Mouse (Mus musculus) forebrain, embryonic 11.5 days (tissue): ENCODE measurements at regions not wholly inside any gene's neighbourhood (a gene's known extent, or its start where the extent isn't known, plus 50 kb on each side); places are given as distances from the start of the nearest gene placed in this dataset.

ENCODE experiments used
- ATAC-seq: fragments of 200-750 bp; cut with Nextera tagmentation; replicated peaks from 2 replicates; pipeline ENCODE4 v1.8.0; 2017; ENCODE audit warnings: moderate TSS enrichment; ENCODE audit not compliant: low FRiP score
- DNase-seq: peaks from one replicate; pipeline ENCODE4 v3.0.0-alpha.2; 2017; ENCODE audit warnings: low spot score
- H3K27ac ChIP-seq: fragments of 300-500 bp; sonication (generic); 2 replicates; pipeline ENCODE4 v1.5.1; 2014; ENCODE audit warnings: low read depth, low read length
- H3K27me3 ChIP-seq: fragments of 300-500 bp; sonication (generic); 2 replicates; pipeline ENCODE4 v1.6.1; 2014; ENCODE audit warnings: mild to moderate bottlenecking, low read length, mixed read lengths; ENCODE audit not compliant: control insufficient read depth, insufficient read depth
- H3K36me3 ChIP-seq: fragments of 300-500 bp; sonication (generic); 2 replicates; pipeline ENCODE4 v1.6.1; 2014; ENCODE audit warnings: mild to moderate bottlenecking, low read length, moderate library complexity, mixed read lengths; ENCODE audit not compliant: control insufficient read depth, insufficient read depth
- H3K4me1 ChIP-seq: fragments of 300-500 bp; sonication (generic); replicated peaks from 2 replicates; pipeline ENCODE4 v1.6.1; 2014; ENCODE audit warnings: low read length, mixed read lengths; ENCODE audit not compliant: control insufficient read depth, insufficient read depth
- H3K4me2 ChIP-seq: fragments of 300-500 bp; sonication (generic); 2 replicates; pipeline ENCODE4 v1.6.1; 2014; ENCODE audit warnings: low read depth, mild to moderate bottlenecking, low read length, moderate library complexity, mixed read lengths; ENCODE audit not compliant: severe bottlenecking
- H3K4me3 ChIP-seq: fragments of 300-500 bp; sonication (generic); 2 replicates; pipeline ENCODE4 v1.5.1; 2014; ENCODE audit warnings: low read depth, low read length
- H3K9ac ChIP-seq: fragments of 300-500 bp; sonication (generic); 2 replicates; pipeline ENCODE4 v1.6.1; 2014; ENCODE audit warnings: low read length
- H3K9me3 ChIP-seq: fragments of 300-500 bp; sonication (generic); 2 replicates; pipeline ENCODE4 v1.6.1; 2016; ENCODE audit warnings: low read length, mixed read lengths; ENCODE audit not compliant: control insufficient read depth
- WGBS: fragments of 180-500 bp; shearing (Covaris S2); extraction: QIAGEN DNeasy Blood & Tissue Kit; methylation state at CpG from one replicate; pipeline ENCODE4 v1.1.7; 2014; 5-methylcytosine and 5-hydroxymethylcytosine counted together

DNA sequence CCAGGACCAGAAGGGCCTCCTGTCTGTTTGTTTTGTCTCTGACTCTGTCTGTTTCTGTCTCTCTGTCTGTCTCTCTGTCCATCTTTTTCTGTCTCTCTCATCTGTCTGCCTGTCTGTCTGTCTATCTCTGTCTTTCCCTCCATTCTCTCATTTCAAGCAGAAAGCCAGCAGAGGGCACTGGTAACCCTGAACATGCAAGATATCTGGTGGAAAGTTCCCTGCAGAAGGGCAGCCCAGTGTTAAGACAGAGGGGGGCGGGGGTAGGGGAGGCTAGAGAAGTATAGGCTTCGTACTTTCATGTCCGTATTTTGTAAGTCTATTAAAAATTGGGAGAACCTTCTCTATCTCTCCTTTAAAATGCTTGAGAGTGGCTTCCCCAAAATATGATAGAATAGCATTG is 370.4 kb upstream of the Nr5a2 start:
- Histone ChIP-seq H3K4me1 (no peaks in the 10 kb centered on the region), H3K27me3 (no peaks in the 10 kb centered on the region), H3K4me2 (no peak overlapping the region), H3K36me3 (no peaks in the 10 kb centered on the region), H3K4me3 (no peak overlapping the region), H3K27ac (no peak overlapping the region), H3K9ac (no peak overlapping the region), H3K9me3 (no peaks in the 10 kb centered on the region)
- DNase-seq = peak; percentile 60
- 0 out of 2 replicates have a peak, but pooled peaks have one; percentile 56 for ATAC-seq
- 46% methylated on average over 3 of the region's 3 CpGs for WGBS

DNA sequence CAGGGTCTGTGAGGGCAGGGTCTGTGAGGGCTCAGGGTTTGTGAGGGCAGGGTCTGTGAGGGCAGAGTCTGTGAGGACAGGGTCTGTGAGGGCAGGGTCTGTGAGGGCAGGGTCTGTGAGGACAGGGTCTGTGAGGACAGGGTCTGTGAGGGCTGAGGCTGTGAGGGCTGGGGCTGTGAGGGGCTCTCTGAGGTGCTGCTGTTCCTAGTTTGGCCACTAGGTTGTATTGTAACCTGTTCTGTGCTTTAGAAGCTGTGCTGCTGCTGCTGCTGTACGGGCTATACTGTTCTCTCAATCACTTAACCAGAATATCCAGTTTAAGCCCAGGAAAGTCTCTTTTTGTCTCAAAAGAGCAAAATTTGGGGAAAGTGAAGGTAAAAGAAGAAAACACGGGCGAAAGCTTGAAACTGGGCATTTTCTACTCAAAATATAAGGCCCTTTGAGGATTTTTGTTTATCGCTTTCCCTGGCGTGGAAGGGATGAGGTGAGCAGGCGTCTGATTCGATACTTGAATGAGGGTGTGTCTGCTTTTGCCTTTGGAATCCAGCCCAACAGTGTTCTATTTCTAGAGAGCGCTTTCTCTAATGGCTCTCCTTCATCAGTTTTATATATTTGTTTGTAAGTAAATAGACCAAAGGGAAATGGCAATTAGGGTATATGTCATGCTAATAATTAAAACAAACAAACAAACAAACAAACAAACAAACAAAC is 363.8 kb upstream of the Nr5a2 start:
- 39% methylated on average over 8 of the region's 8 CpGs for WGBS

DNA sequence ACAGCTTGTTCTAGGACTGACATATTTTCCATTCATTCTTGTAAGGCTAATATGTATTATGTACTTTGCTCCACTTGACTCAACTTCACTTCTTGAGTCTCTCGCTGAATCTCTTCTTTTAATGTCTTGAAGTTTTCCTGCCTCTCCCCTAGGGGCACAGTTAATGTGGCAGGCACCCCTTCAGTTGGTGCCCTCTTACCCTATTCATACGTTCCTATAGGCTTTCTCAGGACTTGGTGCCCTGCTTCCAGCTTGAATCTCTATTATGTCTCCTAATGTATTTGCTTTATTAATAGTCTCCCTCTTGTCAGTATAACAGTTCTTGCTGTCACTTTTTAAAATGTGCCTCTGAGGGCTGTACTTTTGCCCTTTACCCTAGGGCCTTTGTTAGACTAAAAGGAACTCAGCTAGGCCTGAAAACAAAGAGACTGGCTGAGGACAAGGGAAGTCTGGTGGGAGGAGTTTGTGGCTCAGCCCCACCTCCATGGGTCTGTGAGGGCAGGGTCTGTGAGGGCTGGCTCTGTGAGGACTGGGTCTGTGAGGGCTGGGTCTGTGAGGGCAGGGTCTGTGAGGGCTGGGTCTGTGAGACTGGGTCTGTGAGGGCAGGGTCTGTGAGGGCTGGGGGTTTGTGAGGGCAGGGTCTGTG is 362.9 kb upstream of the Nr5a2 start:
- no peak overlapping the region for H3K4me2 ChIP-seq
- WGBS = 23% methylated on average over 2 of the region's 2 CpGs
- 0 out of 2 replicates have a peak overlapping the region, but pooled peaks have one; percentile 18 for H3K27ac ChIP-seq
- H3K9ac ChIP-seq = no peak overlapping the region
- H3K36me3 ChIP-seq = no peaks in the 10 kb centered on the region
- ATAC-seq = peak; percentile 87
- no peaks in the 10 kb centered on the region; the same call in 1 of the 2 replicates for H3K4me1 ChIP-seq
- H3K4me3 ChIP-seq = no peak overlapping the region
- no peaks in the 10 kb centered on the region for H3K27me3 ChIP-seq
- DNase-seq = peak; percentile 80
- H3K9me3 ChIP-seq = no peaks in the 10 kb centered on the region

More for the DNA sequence above, 363.8 kb upstream of the Nr5a2 start:
- ATAC-seq (peak; percentile 93), DNase-seq (peak; percentile 79)
- Histone ChIP-seq H3K4me2 (no peak overlapping the region), H3K36me3 (no peaks in the 10 kb centered on the region), H3K4me3 (no peak overlapping the region), H3K9me3 (no peaks in the 10 kb centered on the region), H3K27me3 (no peaks in the 10 kb centered on the region), H3K9ac (no peak overlapping the region), H3K27ac (no peak overlapping the region), H3K4me1 (no peaks in the 10 kb centered on the region; the same call in 1 of the 2 replicates)

DNA sequence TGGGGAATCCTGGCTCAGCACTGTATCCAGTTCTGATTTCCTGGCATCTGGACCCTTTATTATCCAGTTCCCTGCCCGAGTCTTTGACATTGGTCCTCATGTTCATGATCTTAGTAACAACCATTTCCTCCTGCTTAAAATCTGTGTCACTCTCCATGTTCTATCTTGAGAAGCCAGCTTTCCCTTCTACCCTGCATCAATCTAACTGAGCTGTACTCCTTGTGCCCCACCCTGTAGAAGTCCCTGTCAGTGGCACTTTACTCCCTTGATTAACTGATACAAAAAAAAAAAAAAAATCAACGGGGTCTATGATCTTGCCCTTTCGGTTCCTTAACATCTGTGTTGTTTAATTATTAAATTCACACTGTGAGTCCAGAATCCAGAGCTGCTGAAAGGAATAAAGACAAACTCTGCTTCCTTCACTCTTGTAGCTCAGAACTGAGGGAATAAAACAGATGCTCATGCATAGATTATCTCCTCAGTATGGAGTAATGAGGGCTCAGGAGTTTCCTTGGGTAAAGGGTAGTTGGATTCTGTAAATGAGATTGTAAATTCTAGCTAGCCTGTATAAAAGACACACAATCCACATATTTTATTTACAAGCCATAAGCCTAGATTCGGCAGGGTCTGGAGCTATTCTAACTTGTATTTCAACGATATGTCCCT is 342.6 kb upstream of the Nr5a2 start:
- Histone ChIP-seq H3K9me3 (no peaks in the 10 kb centered on the region), H3K27ac (no peak overlapping the region), H3K36me3 (no peaks in the 10 kb centered on the region), H3K4me3 (no peak overlapping the region), H3K4me2 (no peak overlapping the region), H3K4me1 (no peaks in the 10 kb centered on the region), H3K27me3 (no peaks in the 10 kb centered on the region), H3K9ac (no peak overlapping the region)
- DNase-seq = no peak
- ATAC-seq = no peak
- 88% methylated on average over 5 of the region's 5 CpGs for WGBS

DNA sequence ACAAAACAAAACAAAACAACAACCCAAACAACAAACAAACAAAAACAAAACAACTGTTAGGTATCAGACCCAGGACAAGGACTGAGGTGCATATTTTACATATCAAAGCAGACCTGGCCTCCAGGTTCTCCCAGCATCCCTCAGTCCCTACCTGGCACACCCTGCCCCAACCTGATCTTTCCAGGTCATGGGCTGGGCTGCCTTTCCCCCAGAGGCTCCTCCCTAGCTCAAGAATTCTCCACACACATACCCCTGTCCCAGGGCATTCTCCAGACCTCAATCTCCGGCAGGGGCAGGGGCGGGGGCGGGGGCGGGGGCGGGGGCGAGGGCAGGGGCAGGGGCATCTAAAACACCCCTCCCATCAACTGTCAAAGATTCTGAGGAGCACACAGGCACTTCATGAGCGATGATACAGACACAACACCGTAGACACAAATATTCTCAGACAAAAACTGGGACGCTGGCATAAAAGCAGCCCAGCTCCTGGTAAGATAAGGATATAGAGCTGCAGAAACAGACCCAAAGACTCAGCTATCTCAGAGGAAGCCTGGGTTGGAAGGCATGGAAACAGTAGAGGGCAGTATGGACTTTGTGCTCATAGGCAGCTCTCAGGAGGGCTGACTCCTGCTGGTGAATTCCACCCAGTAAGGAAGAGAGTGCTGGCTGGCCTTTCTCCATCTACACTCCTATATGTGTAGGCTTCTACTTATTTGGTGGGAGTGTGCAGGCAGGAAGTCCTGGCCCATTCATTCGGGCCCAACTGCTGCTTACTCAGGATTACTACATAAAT is 337.7 kb upstream of the Nr5a2 start:
- WGBS = 67% methylated on average over 10 of the region's 10 CpGs
- Histone ChIP-seq H3K9ac (no peak overlapping the region), H3K36me3 (no peaks in the 10 kb centered on the region), H3K4me1 (no peaks in the 10 kb centered on the region), H3K4me3 (no peak overlapping the region), H3K27ac (no peak overlapping the region), H3K9me3 (no peaks in the 10 kb centered on the region), H3K27me3 (no peaks in the 10 kb centered on the region), H3K4me2 (no peak overlapping the region)
- no peak for ATAC-seq
- DNase-seq = no peak

DNA sequence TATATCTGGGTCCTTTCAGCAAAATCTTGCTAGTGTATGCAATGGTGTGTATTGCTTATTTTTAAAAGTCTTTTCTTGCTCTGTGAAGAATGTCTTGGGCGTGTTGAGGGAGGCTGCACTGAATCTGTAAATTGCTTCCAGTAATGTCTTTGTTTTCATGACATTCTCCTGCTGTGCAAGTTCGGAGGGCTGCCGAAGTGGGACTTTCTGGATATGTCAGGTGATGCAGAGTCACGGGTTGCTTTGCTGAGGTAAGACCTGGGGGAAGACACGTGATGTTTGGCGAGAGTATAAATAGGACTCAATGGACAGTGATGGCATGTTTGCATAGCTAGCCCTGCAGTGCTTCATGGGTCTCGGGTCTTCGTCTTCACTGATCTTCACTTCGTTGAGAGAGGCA is 329.2 kb upstream of the Nr5a2 start:
- 85% methylated on average over 9 of the region's 9 CpGs for WGBS
- ATAC-seq (no peak), DNase-seq (no peak)
- Histone ChIP-seq H3K4me1 (no peaks in the 10 kb centered on the region), H3K36me3 (no peaks in the 10 kb centered on the region), H3K27me3 (no peaks in the 10 kb centered on the region), H3K4me3 (no peak overlapping the region), H3K27ac (no peak overlapping the region), H3K4me2 (no peak overlapping the region), H3K9me3 (no peaks in the 10 kb centered on the region), H3K9ac (no peak overlapping the region)

DNA sequence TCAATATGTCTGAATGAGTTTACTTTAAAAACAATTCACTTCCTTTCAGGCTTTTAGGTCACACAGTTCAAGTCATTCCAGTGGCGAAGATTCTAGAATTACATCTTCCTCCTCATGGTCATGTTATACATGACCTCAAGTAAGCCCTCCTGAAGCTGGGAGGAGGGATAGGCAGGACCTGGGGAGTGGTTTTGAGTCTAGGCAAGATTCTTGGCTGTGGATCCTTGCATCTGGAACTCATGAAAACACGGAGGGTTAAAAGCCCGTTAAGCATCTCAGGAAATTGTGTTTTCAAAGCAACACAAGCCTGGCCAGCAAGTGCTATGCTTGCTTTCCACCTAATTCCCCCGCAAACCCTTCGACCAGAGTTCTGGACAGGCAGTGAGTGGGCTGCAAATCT is 323.0 kb upstream of the Nr5a2 start:
- Histone ChIP-seq H3K27me3 (no peaks in the 10 kb centered on the region), H3K4me1 (no peaks in the 10 kb centered on the region), H3K4me2 (no peak overlapping the region), H3K4me3 (no peak overlapping the region), H3K9me3 (no peaks in the 10 kb centered on the region), H3K36me3 (no peaks in the 10 kb centered on the region), H3K27ac (no peak overlapping the region), H3K9ac (no peak overlapping the region)
- ATAC-seq (no peak), DNase-seq (no peak)
- WGBS = 85% methylated on average over 5 of the region's 5 CpGs

DNA sequence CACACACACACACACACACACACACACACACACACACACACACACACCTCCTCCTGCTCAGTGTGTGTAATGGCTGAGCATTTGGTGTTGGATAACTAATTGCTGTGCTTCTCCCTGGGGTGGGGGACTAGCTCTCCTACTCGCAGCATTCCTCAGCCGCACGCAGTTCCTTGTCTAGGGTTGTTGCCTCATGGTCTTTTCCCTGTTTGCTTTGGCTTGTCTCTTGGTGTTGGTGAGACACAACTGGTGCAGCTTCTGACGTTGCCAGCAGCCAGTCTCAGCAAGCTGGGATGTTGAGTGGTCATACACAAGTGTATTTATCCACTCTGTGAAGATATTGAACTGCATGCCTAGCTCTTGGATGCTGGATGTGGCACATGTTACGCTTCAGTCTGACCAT is 322.2 kb upstream of the Nr5a2 start:
- no peaks in the 10 kb centered on the region for H3K9me3 ChIP-seq
- no peak overlapping the region for H3K4me2 ChIP-seq
- H3K4me3 ChIP-seq = no peak overlapping the region
- H3K4me1 ChIP-seq = no peaks in the 10 kb centered on the region
- ATAC-seq (no peak), DNase-seq (no peak)
- H3K27ac ChIP-seq = no peak overlapping the region
- H3K27me3 ChIP-seq = no peaks in the 10 kb centered on the region
- no peaks in the 10 kb centered on the region for H3K36me3 ChIP-seq
- WGBS = 80% methylated on average over 5 of the region's 5 CpGs
- H3K9ac ChIP-seq = no peak overlapping the region
